Comparison of ENCODE assay signal across 8 mouse cellular contexts in the genomic region with DNA sequence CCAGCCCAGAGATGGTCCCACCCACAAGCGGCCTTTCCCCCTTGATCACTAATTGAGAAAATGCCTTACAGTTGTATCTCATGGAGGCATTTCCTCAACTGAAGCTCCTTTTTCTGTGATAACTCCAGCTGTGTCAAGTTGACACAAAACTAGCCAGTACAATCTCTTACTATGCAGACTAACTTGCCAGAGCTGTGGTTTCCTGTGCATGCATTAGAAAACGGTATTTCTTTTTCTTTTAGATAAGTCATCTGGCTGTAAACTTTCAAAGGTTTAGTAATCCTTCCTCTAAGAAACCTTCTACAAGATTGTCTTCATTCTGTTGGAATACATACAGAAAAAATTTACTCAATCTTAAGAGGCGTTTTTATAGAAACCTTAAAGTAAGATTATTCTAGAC. TPM values are rescaled to one million over a fixed set of nuclear protein-coding genes. Genes with fewer than 3 reads are reported as not detected.
A peak's percentile ranks its signal among the peaks of the same experiment; 100 is the strongest.
DNase-seq lines count a peak whose midpoint lies in the region; ATAC-seq lines count a peak whose summit lies in the region.
"Not testable (repeated sequence)": the region's sequence is repeated elsewhere in the genome, so short reads cannot be mapped to it uniquely, and the experiment has no call there.
"Had no signal": no experiment of that assay in that cellular context is flagged by ENCODE, and none has a peak within 500 bp of the region (broad histone marks: within the 10 kb centered on the region; RNA-seq: fewer than 3 reads in every experiment).

No protein-coding gene starts in this region.

- H3K27me3 ChIP-seq in liver, embryonic 11.5 days (replicated peaks; ENCODE audit: control insufficient read depth, insufficient read depth, low read length); liver, embryonic 13.5 days; liver, embryonic 16.5 days (ENCODE audit: control insufficient read depth, insufficient read depth, low read depth, low read length): not testable (repeated sequence)

- not testable (repeated sequence) for DNase-seq in liver, embryonic 11.5 days (ENCODE audit: low spot score); liver, embryonic 13.5 days

- not testable (repeated sequence) for H3K9ac ChIP-seq in liver, embryonic 11.5 days (ENCODE audit: low read depth, low read length); liver, embryonic 13.5 days; liver, embryonic 16.5 days (ENCODE audit: low read depth, low read length)

- not testable (repeated sequence) for H3K9me3 ChIP-seq in liver, embryonic 11.5 days (ENCODE audit: control insufficient read depth, low read length); liver, embryonic 13.5 days (replicated peaks); liver, embryonic 16.5 days (replicated peaks; ENCODE audit: control insufficient read depth, low read length)

- H3K27ac ChIP-seq in liver, embryonic 11.5 days (ENCODE audit: low read depth, low read length); liver, embryonic 16.5 days (ENCODE audit: low read length): not testable (repeated sequence)
- H3K27ac ChIP-seq in liver, embryonic 13.5 days: peak overlapping the region; percentile 72; the same call in 1 of the 2 replicates

- not testable (repeated sequence) for H3K4me3 ChIP-seq in liver, embryonic 11.5 days (ENCODE audit: low read depth, low read length); liver, embryonic 13.5 days (replicated peaks); liver, embryonic 16.5 days (ENCODE audit: low read depth, low read length)

- H3K36me3 ChIP-seq in liver, embryonic 11.5 days (ENCODE audit: control insufficient read depth, insufficient read depth, low read length); liver, embryonic 13.5 days; liver, embryonic 16.5 days (ENCODE audit: control insufficient read depth, insufficient read depth): not testable (repeated sequence)

- H3K4me1 ChIP-seq in liver, embryonic 11.5 days (replicated peaks; ENCODE audit: control insufficient read depth, insufficient read depth, low read length): peaks cover 14% of the 10 kb centered on the region
- H3K4me1 ChIP-seq in liver, embryonic 13.5 days (replicated peaks): peaks cover 82% of the 10 kb centered on the region
- peaks cover 20% of the 10 kb centered on the region for H3K4me1 ChIP-seq in liver, embryonic 16.5 days (ENCODE audit: control insufficient read depth, low read depth, low read length)

- WGBS in liver, embryonic 11.5 days: 45% methylated on average over 3 of the region's 3 CpGs
- 18% methylated on average over 3 of the region's 3 CpGs for WGBS in liver, embryonic 13.5 days (ENCODE audit: insufficient replicate concordance)
- 23% methylated on average over 3 of the region's 3 CpGs for WGBS in liver, embryonic 16.5 days (ENCODE audit: insufficient replicate concordance)

- not testable (repeated sequence) for H3K4me2 ChIP-seq in liver, embryonic 11.5 days; liver, embryonic 13.5 days; liver, embryonic 16.5 days (ENCODE audit: low read depth, low read length)

- ATAC-seq in common myeloid progenitor, adult 5-6 weeks (replicated peaks; ENCODE audit: low read depth, poor library complexity, severe bottlenecking): peak; percentile 48
- ATAC-seq in liver, embryonic 11.5 days (replicated peaks; ENCODE audit: low FRiP score): peak; percentile 50
- peak; percentile 36; the same call in 1 of the 2 replicates for ATAC-seq in liver, embryonic 13.5 days (ENCODE audit: low read depth)
- ATAC-seq in liver, embryonic 16.5 days (ENCODE audit: low read depth): 0 out of 2 replicates have a peak, but pooled peaks have one; percentile 25
- peak; percentile 38 for ATAC-seq in megakaryocyte progenitor cell, adult 5-6 weeks (replicated peaks; ENCODE audit: poor library complexity)

RNA-seq across cellular contexts. Expression of gene Ntn4, which starts 44.9 kb away (rescaled TPM):
- 2.2 and 4.8 TPM in 2 replicates for total RNA-seq in common myeloid progenitor, adult 5-6 weeks (2017)
- polyA plus RNA-seq in liver, embryonic 11.5 days (2014; fragmentation: Nextera tagmentation; extraction: Ambion mirVana): 0.56 and 0.60 TPM in 2 replicates
- 0.13 and 0.20 TPM in 2 replicates for polyA plus RNA-seq in liver, embryonic 13.5 days (2015; fragmentation: Nextera tagmentation; extraction: Ambion mirVana)
- 0.22 and 0.23 TPM in 2 replicates for polyA plus RNA-seq in liver, embryonic 16.5 days (2015; fragmentation: Nextera tagmentation; extraction: Ambion mirVana)
- 1.2 TPM in 2 replicates for total RNA-seq in megakaryocyte progenitor cell, adult 5-6 weeks (2015)
- total RNA-seq in megakaryocyte progenitor cell, adult 5-6 weeks (2017): 0.74 and 1.1 TPM in 2 replicates
- total RNA-seq: CH12.LX had no signal
- polyA plus RNA-seq: erythroblast, embryonic 14.5 days; G1E had no signal
